Mouse (Mus musculus): ENCODE data around the gene Lrrc45.
"Not testable (repeated sequence)": the region's sequence is repeated elsewhere in the genome, so short reads cannot be mapped to it uniquely, and the experiment has no call there.

Lrrc45 gene

DNA sequence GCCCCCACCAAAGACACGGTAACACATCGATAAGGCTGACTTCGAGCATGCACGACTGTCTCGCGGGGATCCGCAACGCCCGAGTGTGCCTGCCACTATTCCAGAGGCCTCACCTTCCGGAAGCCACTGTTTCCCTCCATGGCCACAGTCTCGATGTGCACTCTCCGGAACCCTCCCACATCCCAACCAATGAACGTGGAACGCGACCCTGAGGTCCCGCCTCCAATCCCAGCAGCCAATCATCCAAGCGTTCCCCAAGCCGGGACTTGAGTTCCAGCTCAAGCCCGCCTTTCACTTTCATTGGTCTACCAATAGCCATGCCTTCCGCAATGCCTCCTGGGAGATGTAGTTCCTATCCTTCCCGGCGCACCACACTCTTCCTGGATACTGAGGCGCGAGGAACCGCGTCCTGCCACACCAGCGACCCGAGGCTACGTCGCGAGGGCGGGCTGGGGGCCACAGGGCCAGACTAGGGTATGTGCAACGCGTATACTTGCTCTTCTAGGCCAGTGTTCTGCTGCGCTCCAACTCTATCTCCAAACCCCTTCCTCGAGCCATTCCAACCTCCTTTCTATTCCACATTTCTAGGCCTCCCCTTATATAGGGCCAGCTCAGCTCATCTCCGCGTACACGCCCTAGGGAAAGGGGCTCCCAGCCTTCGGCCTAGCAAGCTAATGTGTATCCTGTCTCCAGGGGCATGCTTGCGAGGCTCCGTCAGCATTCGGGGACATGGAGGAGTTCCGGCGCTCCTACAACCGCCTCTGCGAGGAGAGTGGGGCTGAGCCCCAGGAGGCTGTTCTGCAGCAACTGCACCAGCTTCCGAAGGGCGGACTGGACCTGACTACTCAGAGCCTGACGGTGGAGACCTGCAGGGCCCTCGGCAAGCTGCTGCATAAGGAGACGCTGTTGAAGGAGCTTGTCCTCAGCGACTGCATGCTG lies at the start of gene Lrrc45, which contains the start of gene Cenpx:
Gene Lrrc45, plus strand, starts transcription at position 346 of the 939 bp plus-strand sequence.
Gene Cenpx, minus strand, starts transcription at position 159 of the 939 bp plus-strand sequence.
- DNase-seq (ENCODE audit: low spot score), result peak; percentile 89

DNA sequence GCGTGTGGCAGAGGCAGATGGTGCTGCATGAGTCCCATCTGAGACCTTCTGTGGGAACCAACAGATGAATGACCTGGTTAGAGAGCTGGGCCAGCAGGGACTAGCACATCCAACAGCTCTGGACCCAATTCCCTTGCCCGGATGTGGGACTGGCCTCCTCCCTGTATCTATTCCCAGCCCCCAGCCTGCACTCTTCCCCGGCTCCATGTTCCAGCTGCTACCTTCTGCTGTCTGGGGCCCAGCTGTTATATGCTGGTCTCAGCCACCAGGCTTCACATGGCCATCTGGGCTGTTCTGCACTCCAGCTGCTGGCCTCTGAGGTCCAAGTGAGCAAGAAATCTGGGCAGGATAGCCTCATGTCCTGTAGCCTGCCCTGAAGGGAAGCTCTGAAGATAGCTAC lies 48.3 kb upstream of the Lrrc45 start:
- DNase-seq (ENCODE audit: low spot score), result no peak

GRCm38 (mm10) chr11:120666617-120667016 lies 47.1 kb upstream of the Lrrc45 start:
- DNase-seq (ENCODE audit: low spot score), result no peak

GRCm38 (mm10) chr11:120672687-120673593 lies 40.8 kb upstream of the Lrrc45 start, which contains the start of gene Aspscr1:
Aspscr1 (plus strand) TSS chr11:120672973.
- peak; percentile 82 for DNase-seq (ENCODE audit: low spot score)

- no peak for DNase-seq (ENCODE audit: low spot score)
These were observed 40.1 kb upstream of the Lrrc45 start for GRCm38 (mm10) chr11:120673594-120674122.

GRCm38 (mm10) chr11:120675875-120676274 lies 37.9 kb upstream of the Lrrc45 start:
- DNase-seq (ENCODE audit: low spot score), result not testable (repeated sequence)

- no peak for DNase-seq (ENCODE audit: low spot score)
These were observed 36.8 kb upstream of the Lrrc45 start for GRCm38 (mm10) chr11:120676951-120677350.

DNA sequence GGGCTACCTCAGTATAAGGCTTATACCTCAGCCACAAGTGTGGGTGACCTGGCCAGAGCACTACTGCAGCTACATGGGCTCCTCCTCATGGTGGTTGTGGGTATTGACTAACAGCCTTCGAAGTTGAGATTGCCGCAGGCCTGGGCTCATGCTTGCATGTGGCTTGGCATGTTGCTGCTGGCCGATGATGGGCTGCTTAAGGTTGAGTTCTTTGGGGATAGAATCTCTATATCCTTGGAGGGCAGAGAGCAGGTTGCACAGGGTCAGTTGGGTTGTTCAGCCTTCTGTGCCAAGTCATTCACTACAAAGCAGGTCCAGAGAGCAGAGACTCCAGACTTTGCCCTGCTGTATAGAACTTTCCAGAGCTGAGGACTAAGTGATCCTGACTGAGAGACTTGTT lies 33.8 kb upstream of the Lrrc45 start:
- DNase-seq (ENCODE audit: low spot score), result no peak

DNA sequence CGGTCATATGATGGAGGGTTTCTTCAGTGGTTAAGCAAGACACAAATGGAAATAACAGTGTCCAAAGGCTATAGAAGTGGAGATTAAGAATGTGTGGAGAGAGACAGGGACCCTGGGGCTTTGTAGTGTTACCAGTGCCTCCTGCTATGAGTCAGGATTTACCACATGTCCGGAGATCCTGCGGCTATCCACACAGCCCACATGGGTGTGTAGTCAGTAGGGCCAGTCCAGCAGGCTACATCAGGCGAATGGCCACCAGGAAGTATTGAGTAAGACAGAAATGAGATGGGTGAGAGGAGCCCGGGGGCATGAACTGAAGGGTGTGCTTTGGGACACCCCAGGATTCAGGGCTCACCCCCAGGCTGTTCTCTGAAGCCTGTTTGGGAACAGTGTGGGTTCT lies 31.0 kb upstream of the Lrrc45 start:
- DNase-seq (ENCODE audit: low spot score), result no peak

- no peak for DNase-seq (ENCODE audit: low spot score)
These were observed 30.2 kb upstream of the Lrrc45 start for GRCm38 (mm10) chr11:120683536-120683935.

DNA sequence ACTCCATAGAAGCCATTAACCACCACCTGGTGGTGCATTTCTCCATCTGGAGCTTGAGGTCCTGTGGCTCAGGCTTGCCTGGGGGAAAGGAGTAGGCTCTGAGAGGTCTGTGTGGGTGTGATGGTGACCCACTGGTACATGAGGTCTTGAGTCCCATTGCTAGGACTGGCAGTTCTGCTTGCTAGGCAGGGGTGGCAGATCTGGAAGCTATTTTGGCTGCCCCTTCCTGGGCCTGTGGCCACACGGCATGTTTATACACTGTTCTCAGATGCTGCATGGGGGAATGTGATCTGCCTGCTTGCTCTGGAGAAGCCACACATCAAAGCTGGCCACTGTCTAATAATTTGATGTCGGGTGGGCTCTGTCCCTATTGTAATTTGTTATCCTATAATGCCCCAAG lies 29.6 kb upstream of the Lrrc45 start:
- DNase-seq (ENCODE audit: low spot score), result no peak

DNA sequence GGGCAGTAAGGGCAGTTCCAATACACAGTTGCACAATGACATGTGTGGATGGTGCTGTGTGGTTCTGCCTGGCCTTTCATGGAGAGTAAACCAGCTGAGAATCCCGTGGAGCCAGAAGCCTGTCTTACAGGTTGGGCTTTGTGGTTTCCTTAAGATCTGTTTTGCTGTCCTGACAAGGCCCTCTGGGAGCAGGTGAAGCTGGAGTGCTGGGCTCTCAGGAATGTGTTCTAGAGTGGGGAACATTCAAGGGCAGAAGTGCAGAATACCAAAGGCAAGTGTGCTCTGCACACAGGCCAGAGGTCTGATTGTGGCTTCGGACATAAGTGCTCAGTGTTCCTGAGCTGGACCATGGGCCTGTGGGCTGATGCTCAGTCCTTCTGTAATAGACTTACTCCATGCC lies 29.1 kb upstream of the Lrrc45 start:
- no peak for DNase-seq (ENCODE audit: low spot score)

DNA sequence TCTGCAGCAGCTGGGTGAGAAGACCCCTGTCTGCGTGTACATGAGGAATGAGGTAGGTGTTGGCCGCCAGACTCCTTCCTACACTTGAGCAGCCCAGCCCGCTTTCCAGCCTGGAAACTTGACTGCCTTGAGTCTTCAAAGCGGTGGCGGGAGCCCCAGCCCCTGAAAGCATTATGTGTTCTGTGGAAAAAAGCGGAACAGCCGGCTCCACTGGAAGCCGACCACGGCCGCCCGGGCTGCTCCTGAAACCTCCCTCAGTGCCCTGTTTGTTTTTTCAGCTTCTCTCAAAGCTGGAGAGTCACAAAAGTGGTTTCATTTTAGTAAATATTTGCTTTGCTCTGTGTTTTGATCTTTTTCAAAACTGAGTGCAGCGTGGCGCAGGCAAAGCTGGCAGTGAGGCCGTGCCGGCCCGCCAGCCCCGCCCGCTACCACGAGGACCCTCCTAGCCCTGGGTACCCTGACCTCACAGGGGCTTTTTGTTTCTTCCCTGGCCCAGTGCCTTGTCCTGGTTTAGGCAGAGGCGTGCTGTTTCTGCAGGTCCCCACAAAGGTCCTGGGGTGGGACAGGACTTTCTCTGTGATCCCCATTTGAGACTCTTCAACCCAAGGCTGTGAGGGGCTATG lies 27.0 kb upstream of the Lrrc45 start:
- DNase-seq (ENCODE audit: low spot score), result no peak

DNA sequence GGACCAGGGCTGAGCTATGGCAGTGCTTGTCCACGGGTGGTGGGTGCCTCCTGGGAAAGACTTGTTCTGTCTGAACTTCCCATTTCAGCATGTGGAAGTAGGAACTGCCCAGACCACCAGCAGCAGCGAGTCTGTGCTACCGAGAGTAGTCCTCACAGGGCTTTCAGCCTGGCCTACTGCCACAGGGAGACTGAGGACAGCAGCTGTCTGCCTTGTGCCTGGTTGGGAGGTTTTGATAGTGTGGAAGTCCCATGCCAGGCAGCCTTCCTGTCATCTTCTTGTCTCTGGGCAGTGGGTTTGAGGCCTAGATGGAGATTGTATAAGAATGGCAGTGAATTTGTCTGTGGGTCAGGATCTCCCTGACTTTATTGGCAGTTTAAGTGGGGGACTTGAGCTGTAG lies 24.4 kb upstream of the Lrrc45 start:
- no peak for DNase-seq (ENCODE audit: low spot score)

- no peak for DNase-seq (ENCODE audit: low spot score)
These were observed 21.2 kb upstream of the Lrrc45 start for GRCm38 (mm10) chr11:120692471-120693011.

DNA sequence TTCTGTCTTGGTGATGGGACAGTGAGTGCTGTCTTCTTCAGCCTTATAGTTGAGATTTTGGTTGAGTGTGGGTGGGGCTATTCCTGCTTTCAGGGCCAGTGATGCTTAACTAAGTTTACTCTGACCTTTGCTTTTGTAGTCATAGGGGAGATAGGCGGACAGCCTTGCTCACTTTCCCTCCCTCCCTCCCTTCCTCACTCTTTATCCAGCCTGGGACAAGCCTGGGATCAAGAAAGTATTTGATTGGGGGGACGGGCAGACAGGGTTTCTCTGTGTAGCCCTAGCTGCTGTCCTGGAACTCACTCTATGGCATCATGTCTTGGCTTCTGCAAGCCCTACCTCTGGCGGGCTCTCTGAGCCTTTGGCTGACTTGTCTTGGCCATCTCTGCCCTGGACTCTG lies 20.3 kb upstream of the Lrrc45 start:
- no peak for DNase-seq (ENCODE audit: low spot score)

GRCm38 (mm10) chr11:120695184-120695583 lies 18.5 kb upstream of the Lrrc45 start:
- no peak for DNase-seq (ENCODE audit: low spot score)

DNA sequence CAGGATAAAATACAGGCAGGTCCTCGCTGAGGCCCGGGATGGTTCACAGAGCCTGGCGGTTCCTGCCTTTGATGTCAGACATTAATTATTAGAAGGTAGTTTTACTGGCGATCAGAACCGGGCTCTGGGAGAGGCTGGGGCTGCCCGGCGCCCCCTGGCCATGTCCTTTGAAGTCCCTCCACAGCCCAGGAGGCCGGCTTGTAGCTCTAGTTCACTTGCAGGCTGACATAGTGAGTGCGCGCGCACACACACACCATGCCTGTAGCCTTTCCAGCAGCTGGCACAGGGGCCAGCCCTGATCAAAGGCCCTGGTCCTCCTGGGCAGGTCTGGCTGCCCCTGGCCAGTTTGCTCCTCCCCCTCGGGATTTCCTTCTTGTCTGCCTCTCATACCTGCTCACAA lies 18.1 kb upstream of the Lrrc45 start:
- no peak for DNase-seq (ENCODE audit: low spot score)

- DNase-seq (ENCODE audit: low spot score), result no peak
These were observed 17.2 kb upstream of the Lrrc45 start for GRCm38 (mm10) chr11:120696568-120696967.

DNA sequence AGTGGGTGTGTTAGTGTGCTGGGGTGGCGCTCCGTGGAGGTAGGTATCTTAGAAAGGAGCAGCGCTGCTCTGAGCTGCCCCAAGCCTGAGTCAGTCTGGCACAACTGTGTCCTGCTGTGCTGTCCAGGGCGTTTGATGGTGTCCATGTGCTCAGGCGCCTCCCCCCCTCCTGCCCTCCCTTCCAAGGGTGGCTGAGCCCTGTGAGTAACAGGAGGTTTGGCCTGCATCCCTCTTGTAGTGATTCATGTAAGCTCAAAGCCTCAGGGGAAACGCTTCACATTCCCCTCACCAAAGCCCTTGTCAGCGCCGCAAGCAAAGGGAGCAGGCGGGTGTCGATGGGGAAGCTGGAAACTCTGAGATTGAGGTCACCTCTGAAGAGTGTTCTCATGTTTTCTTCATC lies 16.0 kb upstream of the Lrrc45 start:
- DNase-seq (ENCODE audit: low spot score), result no peak

DNA sequence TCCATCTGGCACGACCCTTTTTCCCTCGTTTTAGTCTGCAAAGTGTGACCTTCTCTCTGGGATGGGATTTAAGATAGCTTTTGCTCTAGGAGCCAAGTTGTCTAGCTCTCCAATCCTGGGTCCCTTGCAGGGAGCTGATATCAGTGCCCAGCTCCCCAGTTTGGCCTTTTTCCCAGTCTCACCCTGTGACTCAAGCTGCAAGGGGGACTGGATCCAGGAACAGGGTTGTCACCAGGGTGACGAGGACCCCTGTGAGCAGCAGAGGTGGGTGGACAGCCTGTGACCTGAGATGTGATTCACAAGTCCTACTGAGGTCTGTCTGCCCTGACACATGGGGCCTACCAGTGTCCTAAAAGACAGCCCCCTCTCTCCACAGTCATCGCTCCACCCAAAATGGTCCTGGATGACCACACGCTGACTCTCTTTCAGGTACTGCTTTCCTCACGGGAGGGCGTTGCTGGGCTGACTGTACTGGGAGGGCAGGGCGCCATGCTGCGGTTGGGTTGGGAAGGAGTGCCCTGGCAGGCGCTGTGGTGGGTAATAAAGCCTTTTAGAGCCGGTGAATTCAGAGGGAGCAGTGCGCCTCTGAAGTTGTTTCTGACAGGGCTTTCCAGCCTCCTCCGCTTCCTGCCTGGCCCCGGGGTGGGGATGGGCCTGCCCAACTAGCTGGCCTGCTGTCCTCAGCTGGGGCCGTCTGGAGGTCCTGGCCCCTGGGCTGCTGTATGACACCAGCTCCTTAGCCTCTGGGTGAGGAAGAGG lies 9.8 kb upstream of the Lrrc45 start:
- no peak for DNase-seq (ENCODE audit: low spot score)

Measured in urinary bladder, postnatal 10 days (tissue).